Mouse (Mus musculus) embryonic fibroblast, embryonic 13.5 days (primary cell): ENCODE results near the gene Tec. TPM values are rescaled to one million over a fixed set of nuclear protein-coding genes. Genes with fewer than 3 reads are reported as not detected.

Experiments used
- H3K27ac ChIP-seq: 2 replicates; pipeline ENCODE4 v1.5.1; 2012; ENCODE audit warnings: low read length, control low read depth, inconsistent platforms; ENCODE audit not compliant: insufficient read depth
- H3K4me1 ChIP-seq: 2 replicates; pipeline ENCODE4 v1.6.1; 2011; ENCODE audit warnings: low read length; ENCODE audit not compliant: control insufficient read depth, insufficient read depth
- H3K4me3 ChIP-seq: 2 replicates; pipeline ENCODE4 v1.5.1; 2011; ENCODE audit warnings: mild to moderate bottlenecking, control low read depth, low read length; ENCODE audit not compliant: insufficient read depth
- CTCF ChIP-seq: IDR thresholded peaks from 2 replicates; pipeline ENCODE4 v1.5.1; 2011; ENCODE audit warnings: mild to moderate bottlenecking, control low read depth, low read length, moderate library complexity, borderline replicate concordance; ENCODE audit not compliant: insufficient read depth
- POLR2A ChIP-seq: IDR thresholded peaks from 2 replicates; pipeline ENCODE4 v1.6.1; 2011; ENCODE audit warnings: low read depth, mild to moderate bottlenecking, control low read depth, low read length, moderate library complexity
- polyA plus RNA-seq: library from polyadenylated mRNA; stranded (reverse); fragments of >200 nt; gene quantifications from 2 replicates; pipeline ENCODE4 v1.2.4, GENCODE M21; 2011; ENCODE audit warnings: low read depth; ENCODE audit not compliant: missing spikeins, insufficient read length

Gene Tec
- polyA plus RNA-seq, 1 experiment: 9.4 TPM

- Histone ChIP-seq H3K27ac (no peak overlapping the region), H3K4me1 (peaks cover 4% of the 10 kb centered on the region), H3K4me3 (no peak overlapping the region)
- TF ChIP-seq CTCF: no peak
- TF ChIP-seq POLR2A: no peak
Measured at GRCm38 (mm10) chr5:72908324-72908936, 40.1 kb upstream of the Tec start.

- Histone ChIP-seq H3K27ac (no peak overlapping the region), H3K4me1 (no peaks in the 10 kb centered on the region; the same call in 1 of the 2 replicates), H3K4me3 (no peak overlapping the region)
- TF ChIP-seq CTCF: no peak
- TF ChIP-seq POLR2A: no peak
Measured at GRCm38 (mm10) chr5:72907402-72907801, 39.1 kb upstream of the Tec start.

GRCm38 (mm10) chr5:72904903-72905790, 36.9 kb upstream of the Tec start:
- Histone ChIP-seq H3K4me3 (no peak overlapping the region), H3K4me1 (no peaks in the 10 kb centered on the region; the same call in 1 of the 2 replicates), H3K27ac (no peak overlapping the region)
- no peak for TF ChIP-seq CTCF
- no peak for TF ChIP-seq POLR2A

GRCm38 (mm10) chr5:72902876-72903516, 34.7 kb upstream of the Tec start:
- H3K4me3 ChIP-seq: no peak overlapping the region
- H3K27ac ChIP-seq: no peak overlapping the region
- H3K4me1 ChIP-seq: no peaks in the 10 kb centered on the region; the same call in 1 of the 2 replicates
- TF ChIP-seq CTCF (no peak), POLR2A (no peak)

GRCm38 (mm10) chr5:72902312-72902711, 34.0 kb upstream of the Tec start:
- TF ChIP-seq POLR2A: no peak
- TF ChIP-seq CTCF: no peak
- no peak overlapping the region for H3K4me3 ChIP-seq

GRCm38 (mm10) chr5:72901866-72902265, 33.6 kb upstream of the Tec start:
- no peak for TF ChIP-seq CTCF
- H3K27ac ChIP-seq: no peak overlapping the region
- H3K4me3 ChIP-seq: no peak overlapping the region
- H3K4me1 ChIP-seq: no peaks in the 10 kb centered on the region; the same call in 1 of the 2 replicates

More at GRCm38 (mm10) chr5:72902312-72902711, 34.0 kb upstream of the Tec start:
- Histone ChIP-seq H3K4me1 (no peaks in the 10 kb centered on the region; the same call in 1 of the 2 replicates), H3K27ac (no peak overlapping the region)

- H3K27ac ChIP-seq: no peak overlapping the region
- TF ChIP-seq POLR2A (no peak), CTCF (no peak)
- no peaks in the 10 kb centered on the region; the same call in 1 of the 2 replicates for H3K4me1 ChIP-seq
- H3K4me3 ChIP-seq: no peak overlapping the region
Measured at GRCm38 (mm10) chr5:72899255-72899654, 31.0 kb upstream of the Tec start.

- Histone ChIP-seq H3K27ac (no peak overlapping the region), H3K4me1 (no peaks in the 10 kb centered on the region; the same call in 1 of the 2 replicates), H3K4me3 (no peak overlapping the region)
- TF ChIP-seq POLR2A (no peak), CTCF (no peak)
Measured at GRCm38 (mm10) chr5:72897998-72898397, 29.7 kb upstream of the Tec start.

GRCm38 (mm10) chr5:72896478-72897279, 28.4 kb upstream of the Tec start:
- Histone ChIP-seq H3K4me1 (no peaks in the 10 kb centered on the region), H3K4me3 (no peak overlapping the region), H3K27ac (no peak overlapping the region)
- TF ChIP-seq CTCF (no peak), POLR2A (no peak)
